Mouse (Mus musculus): Measurements from ENCODE around the gene Nosip.

GRCm38 (mm10) chr7:45107052-45107645 lies 44.9 kb downstream of the Nosip start:
- TF ChIP-seq CTCF (IDR thresholded peaks at IDR 0.05; ENCODE audit: borderline replicate concordance, control insufficient read depth, extremely low read depth, insufficient read depth, low read length, poor library complexity) (no peak), POLR2A (IDR thresholded peaks at IDR 0.05; ENCODE audit: control insufficient read depth, extremely low read depth, insufficient read depth, low read length, poor library complexity) (no peak)
